Mouse (Mus musculus) lung, adult 2 months (tissue): ENCODE data around the gene Cap1. TPM values are rescaled to one million over a fixed set of nuclear protein-coding genes. Genes with fewer than 3 reads are reported as not detected.

Source experiments
- DNase-seq: peaks from one replicate; pipeline ENCODE4 v3.0.0; 2022
- H3K4me1 ChIP-seq: fragments of 200-500 bp; 2 replicates; pipeline ENCODE4 v1.6.1; 2011; ENCODE audit warnings: low read length; ENCODE audit not compliant: control insufficient read depth, insufficient read depth
- H3K4me3 ChIP-seq: fragments of 200-500 bp; replicated peaks from 2 replicates; pipeline ENCODE3; 2011; ENCODE audit warnings: low read depth, mild to moderate bottlenecking, control low read depth, low read length; ENCODE audit errors: extremely low read depth
- CTCF ChIP-seq: fragments of 200-500 bp; IDR thresholded peaks from 2 replicates; pipeline ENCODE4 v1.5.1; 2011; ENCODE audit warnings: mild to moderate bottlenecking, low read length, control low read depth; ENCODE audit not compliant: insufficient read depth
- POLR2A ChIP-seq: fragments of 200-500 bp; IDR thresholded peaks from 2 replicates; pipeline ENCODE4 v1.6.1; 2011; ENCODE audit warnings: low read depth, mild to moderate bottlenecking, control low read depth, low read length, borderline replicate concordance; ENCODE audit errors: extremely low read depth
- WGBS: fragments of 180-500 bp; shearing (Covaris S2); methylation state at CpG from one replicate; pipeline ENCODE4 v1.1.7; 2018; 5-methylcytosine and 5-hydroxymethylcytosine counted together
- polyA plus RNA-seq: library from polyadenylated mRNA; depleted of rRNA; stranded (reverse); fragments of >200 nt; gene quantifications from 2 replicates; pipeline ENCODE4 v1.2.3, GENCODE M21; 2012; rRNA removed

The Cap1 gene
- polyA plus RNA-seq, 1 experiment, result 124 TPM

GRCm38 (mm10) chr4:122816202-122816601, 69.7 kb downstream of the Cap1 start:
- Histone ChIP-seq H3K4me1 (no peaks in the 10 kb centered on the region), H3K4me3 (no peak overlapping the region)
- 78% methylated on average over 1 of the region's 1 CpGs for WGBS
- no peak for DNase-seq
- TF ChIP-seq POLR2A (no peak), CTCF (no peak)

DNA sequence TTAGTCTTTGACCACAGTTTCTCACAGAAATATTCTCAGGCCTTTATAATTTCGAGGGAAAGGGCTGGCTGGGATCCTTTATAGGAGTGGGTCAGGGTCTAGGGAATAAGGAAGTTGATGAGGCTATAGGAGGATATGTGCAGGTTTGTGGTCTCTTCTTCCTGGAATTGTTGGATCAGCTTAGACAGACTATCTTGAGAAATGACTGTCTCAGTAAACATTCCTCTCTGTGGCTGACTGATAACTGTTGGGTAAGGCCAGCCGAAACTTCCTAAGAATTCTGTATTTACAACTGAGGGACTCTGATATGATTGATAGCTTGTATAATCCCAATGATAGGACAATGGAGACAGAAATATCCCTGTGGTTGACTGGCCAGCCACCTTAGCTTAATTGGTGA, 74.0 kb downstream of the Cap1 start:
- H3K4me3 ChIP-seq, result no peak overlapping the region
- 29% methylated on average over 2 of the region's 2 CpGs for WGBS
- no peak for DNase-seq
- TF ChIP-seq CTCF (no peak), POLR2A (no peak)
- H3K4me1 ChIP-seq, result no peaks in the 10 kb centered on the region

DNA sequence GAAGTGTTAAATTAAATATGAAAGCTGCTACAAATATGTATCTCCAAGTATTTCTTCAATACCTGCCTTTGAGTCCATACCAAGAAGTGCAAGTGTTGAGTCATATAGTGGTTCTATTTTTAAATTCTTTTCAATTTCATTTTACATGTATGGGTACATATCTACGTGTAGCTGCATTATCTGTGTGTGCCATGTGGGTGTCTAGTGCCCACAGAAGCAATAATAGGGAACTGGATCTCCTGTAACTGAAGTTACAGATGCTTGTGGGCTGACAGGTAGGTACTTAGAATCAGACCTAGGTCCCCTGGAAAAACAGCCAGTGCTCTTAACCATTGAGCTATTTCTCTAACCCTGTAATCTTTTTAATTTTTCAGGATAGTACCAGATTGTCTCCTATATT, 74.7 kb downstream of the Cap1 start:
- H3K4me1 ChIP-seq, result no peaks in the 10 kb centered on the region
- WGBS, result 47% methylated on average over 1 of the region's 1 CpGs
- no peak for TF ChIP-seq POLR2A
- no peak for TF ChIP-seq CTCF
- H3K4me3 ChIP-seq, result no peak overlapping the region
- DNase-seq, result no peak

Other genes starting within 250 kb of the Cap1 start
- gene 9530002B09Rik, start 196.8 kb downstream of the Cap1 start, polyA plus RNA-seq, result not detected in 2 replicates
- 35.2 and 43.6 TPM in 2 replicates for gene Ppt1, start 49.8 kb downstream of the Cap1 start, polyA plus RNA-seq
- 7.2 and 11.3 TPM in 2 replicates for gene Mfsd2a, start 75.1 kb upstream of the Cap1 start, polyA plus RNA-seq
- gene Mycl, start 109.6 kb upstream of the Cap1 start, polyA plus RNA-seq, result 8.1 and 11.7 TPM in 2 replicates
- 4.2 and 4.5 TPM in 2 replicates for gene Trit1, start 130.5 kb upstream of the Cap1 start, polyA plus RNA-seq
- gene Bmp8b, start 219.1 kb upstream of the Cap1 start, polyA plus RNA-seq, result 0.06 and 0.07 TPM in 2 replicates
- not detected in 2 replicates for gene Oxct2b, start 230.2 kb upstream of the Cap1 start, polyA plus RNA-seq